Mouse (Mus musculus): ENCODE data around the gene Zfp341.

- TF ChIP-seq POLR2A (IDR thresholded peaks at IDR 0.05; ENCODE audit: low read depth, low read length) (no peak), CTCF (IDR thresholded peaks at IDR 0.05; ENCODE audit: extremely low read depth, insufficient read depth, insufficient read length, insufficient replicate concordance) (no peak)
Measured at GRCm38 (mm10) chr2:154565562-154565961, 47.5 kb upstream of the Zfp341 start.
